Mouse (Mus musculus) CH12.LX (cell line): Measurements from ENCODE around the gene 1700020A23Rik.

Experiments used
- MEF2A ChIP-seq: IDR thresholded peaks from 2 replicates; pipeline ENCODE4 v1.6.1; 2014; ENCODE audit warnings: low read depth, mild to moderate bottlenecking, inconsistent platforms, low read length, improper control_type of control experiment, borderline replicate concordance
- POLR2AphosphoS2 ChIP-seq: IDR thresholded peaks from 2 replicates; pipeline ENCODE4 v1.6.1; 2011; ENCODE audit warnings: low read depth, low read length, improper control_type of control experiment
- TBP ChIP-seq: conservative IDR thresholded peaks from 2 replicates; pipeline ENCODE4 v1.6.1; 2011; ENCODE audit warnings: low read depth, low read length, improper control_type of control experiment
- USF1 ChIP-seq: IDR thresholded peaks from 2 replicates; pipeline ENCODE4 v1.6.1; 2014; ENCODE audit warnings: low read depth, mild to moderate bottlenecking, inconsistent platforms, low read length, improper control_type of control experiment
- ZMIZ1 ChIP-seq: IDR thresholded peaks from 2 replicates; pipeline ENCODE4 v1.6.1; 2012; ENCODE audit warnings: low read depth, mild to moderate bottlenecking, inconsistent platforms, low read length, improper control_type of control experiment
- ZNF384 ChIP-seq: IDR thresholded peaks from 2 replicates; pipeline ENCODE4 v1.6.1; 2012; ENCODE audit warnings: low read depth, low read length, improper control_type of control experiment, inconsistent platforms

GRCm38 (mm10) chr2:130423397-130424125 is 18.5 kb downstream of the 1700020A23Rik start:
- TF ChIP-seq POLR2AphosphoS2 (no peak), MEF2A (no peak), TBP (no peak), ZNF384 (0 out of 2 replicates have a peak, but pooled peaks have one; percentile 9), ZMIZ1 (no peak), USF1 (peak; percentile 27; the same call in 1 of the 2 replicates)
